Mouse (Mus musculus): ENCODE measurements around the gene Fbxo42.

Gene Fbxo42

GRCm38 (mm10) chr4:141251071-141251470, 103.4 kb downstream of the Fbxo42 start:
- no peak for DNase-seq (ENCODE audit: low spot score)

- DNase-seq (ENCODE audit: low spot score): no peak
These were observed 104.9 kb downstream of the Fbxo42 start for GRCm38 (mm10) chr4:141252641-141253040.
